Mouse (Mus musculus) lung, embryonic 16.5 days (tissue): Measurements from ENCODE around the gene Tysnd1. TPM values are rescaled to one million over a fixed set of nuclear protein-coding genes. Genes with fewer than 3 reads are reported as not detected.

ENCODE experiments used
- ATAC-seq: fragments of 200-750 bp; cut with Nextera tagmentation; 2 replicates; pipeline ENCODE4 v1.8.0; 2017; ENCODE audit warnings: low read depth, mild to moderate bottlenecking, moderate library complexity
- H3K27ac ChIP-seq: fragments of 300-500 bp; sonication (generic); 2 replicates; pipeline ENCODE4 v1.5.1; 2014; ENCODE audit warnings: mild to moderate bottlenecking, control low read depth, low read length
- H3K27me3 ChIP-seq: fragments of 300-500 bp; sonication (generic); 2 replicates; pipeline ENCODE4 v1.6.1; 2014; ENCODE audit warnings: low read depth, low read length, mixed read lengths; ENCODE audit not compliant: control insufficient read depth, insufficient read depth
- H3K36me3 ChIP-seq: fragments of 300-500 bp; sonication (generic); 2 replicates; pipeline ENCODE4 v1.6.1; 2014; ENCODE audit warnings: low read length; ENCODE audit not compliant: control insufficient read depth, insufficient read depth
- H3K4me1 ChIP-seq: fragments of 300-500 bp; sonication (generic); replicated peaks from 2 replicates; pipeline ENCODE4 v1.6.1; 2014; ENCODE audit warnings: low read length, mixed read lengths; ENCODE audit not compliant: control insufficient read depth, insufficient read depth
- H3K4me2 ChIP-seq: fragments of 300-500 bp; sonication (generic); 2 replicates; pipeline ENCODE4 v1.6.1; 2014; ENCODE audit warnings: low read depth, low read length, control low read depth
- H3K4me3 ChIP-seq: fragments of 300-500 bp; sonication (generic); 2 replicates; pipeline ENCODE4 v1.5.1; 2014; ENCODE audit warnings: mild to moderate bottlenecking, low read length, control low read depth
- H3K9ac ChIP-seq: fragments of 300-500 bp; sonication (generic); 2 replicates; pipeline ENCODE4 v1.6.1; 2014; ENCODE audit warnings: low read length, control low read depth
- H3K9me3 ChIP-seq: fragments of 300-500 bp; sonication (generic); 2 replicates; pipeline ENCODE4 v1.6.1; 2016; ENCODE audit warnings: low read length; ENCODE audit not compliant: control insufficient read depth
- WGBS: fragments of 180-500 bp; shearing (Covaris S2); extraction: QIAGEN DNeasy Blood & Tissue Kit; methylation state at CpG from one replicate; pipeline ENCODE4 v1.1.7; 2014; 5-methylcytosine and 5-hydroxymethylcytosine counted together
- polyA plus RNA-seq: library from polyadenylated mRNA; unstranded; fragments of >200 nt; fragmentation: Nextera tagmentation; extraction: Ambion mirVana; gene quantifications from 2 replicates; pipeline ENCODE4 v1.2.1, GENCODE M21; 2015

Gene Tysnd1
- polyA plus RNA-seq, 1 experiment from 2014 or later, result 19.2 TPM

DNA sequence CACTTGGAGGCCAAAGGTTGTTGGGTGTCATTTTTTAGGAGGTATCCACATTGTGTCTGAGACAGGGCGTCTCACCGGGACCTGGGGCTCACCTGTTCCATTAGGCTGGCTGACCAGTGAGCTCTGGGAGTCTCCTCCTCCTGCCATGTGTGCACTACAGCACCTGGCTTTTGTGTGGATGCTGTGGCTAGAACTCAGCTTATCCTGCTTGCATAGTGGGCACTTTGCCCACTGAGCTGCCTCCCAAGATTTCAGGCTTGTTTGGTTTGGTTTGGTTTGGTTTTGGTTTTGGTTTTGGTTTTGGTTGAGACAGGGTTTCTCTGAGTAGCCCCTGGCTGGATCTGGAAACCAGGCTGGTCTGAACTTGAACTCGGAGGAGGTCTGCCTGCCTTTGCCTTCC is 26.9 kb downstream of the Tysnd1 start:
- WGBS, result 78% methylated on average over 3 of the region's 3 CpGs
- Histone ChIP-seq H3K9me3 (no peaks in the 10 kb centered on the region), H3K4me1 (no peaks in the 10 kb centered on the region), H3K27me3 (no peaks in the 10 kb centered on the region), H3K9ac (no peak overlapping the region), H3K36me3 (no peaks in the 10 kb centered on the region), H3K27ac (no peak overlapping the region), H3K4me2 (no peak overlapping the region), H3K4me3 (no peak overlapping the region)
- no peak for ATAC-seq

DNA sequence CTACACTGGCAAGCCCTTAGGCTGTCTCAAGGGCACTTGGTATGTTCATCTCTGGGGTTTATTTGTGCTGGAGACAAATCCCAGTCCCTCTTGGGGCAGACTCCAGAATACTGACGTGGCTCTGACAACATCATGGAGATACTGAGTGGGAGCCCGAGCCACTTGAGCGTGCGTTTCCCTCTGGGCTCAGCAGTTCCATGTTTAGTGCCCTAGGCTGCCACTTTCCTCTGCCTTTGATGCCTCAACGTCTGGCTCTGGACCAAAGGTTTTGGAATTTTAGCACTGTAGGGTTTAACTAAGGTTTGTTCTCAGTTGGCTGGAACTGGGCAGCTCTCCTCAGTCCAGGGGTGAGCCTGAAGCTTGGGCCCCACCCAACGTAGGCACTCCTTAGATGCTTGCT is 28.0 kb downstream of the Tysnd1 start:
- H3K4me2 ChIP-seq, result no peak overlapping the region
- no peaks in the 10 kb centered on the region for H3K4me1 ChIP-seq
- H3K4me3 ChIP-seq, result no peak overlapping the region
- ATAC-seq, result peak; percentile 34; the same call in 1 of the 2 replicates
- H3K9ac ChIP-seq, result no peak overlapping the region
- no peaks in the 10 kb centered on the region for H3K36me3 ChIP-seq
- 49% methylated on average over 6 of the region's 6 CpGs for WGBS
- no peaks in the 10 kb centered on the region for H3K9me3 ChIP-seq
- no peaks in the 10 kb centered on the region for H3K27me3 ChIP-seq
- no peak overlapping the region for H3K27ac ChIP-seq

GRCm38 (mm10) chr10:61729181-61729580 is 33.9 kb downstream of the Tysnd1 start:
- no peaks in the 10 kb centered on the region for H3K9me3 ChIP-seq
- H3K9ac ChIP-seq, result no peak overlapping the region
- no peak overlapping the region for H3K27ac ChIP-seq
- no peaks in the 10 kb centered on the region for H3K36me3 ChIP-seq
- no peaks in the 10 kb centered on the region; the same call in 1 of the 2 replicates for H3K4me1 ChIP-seq
- no peak overlapping the region for H3K4me3 ChIP-seq
- 71% methylated on average over 11 of the region's 11 CpGs for WGBS
- ATAC-seq, result no peak
- H3K27me3 ChIP-seq, result no peaks in the 10 kb centered on the region
- no peak overlapping the region for H3K4me2 ChIP-seq

DNA sequence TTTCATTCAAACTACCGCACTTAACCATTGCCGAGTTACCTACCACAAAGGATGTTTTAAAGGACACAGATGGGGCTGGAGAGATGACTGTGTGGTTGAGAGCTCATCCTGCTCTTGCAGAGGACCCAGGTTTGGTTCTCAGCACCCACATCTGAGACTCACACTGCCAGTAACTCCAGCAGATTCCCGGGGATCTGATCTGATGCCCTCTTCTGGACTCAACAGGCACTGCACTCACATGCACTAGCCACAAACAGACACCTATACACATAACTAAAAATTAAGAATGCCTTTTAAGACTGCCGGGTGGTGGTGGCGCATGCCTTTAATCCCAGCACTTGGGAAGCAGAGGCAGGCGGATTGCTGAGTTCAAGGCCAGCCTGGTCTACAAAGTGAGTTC is 34.9 kb downstream of the Tysnd1 start:
- no peaks in the 10 kb centered on the region for H3K36me3 ChIP-seq
- H3K4me1 ChIP-seq, result no peaks in the 10 kb centered on the region; the same call in 1 of the 2 replicates
- H3K4me2 ChIP-seq, result no peak overlapping the region
- ATAC-seq, result no peak
- no peak overlapping the region for H3K9ac ChIP-seq
- H3K27me3 ChIP-seq, result no peaks in the 10 kb centered on the region
- no peaks in the 10 kb centered on the region for H3K9me3 ChIP-seq
- H3K4me3 ChIP-seq, result no peak overlapping the region
- 94% methylated on average over 6 of the region's 6 CpGs for WGBS
- H3K27ac ChIP-seq, result no peak overlapping the region

DNA sequence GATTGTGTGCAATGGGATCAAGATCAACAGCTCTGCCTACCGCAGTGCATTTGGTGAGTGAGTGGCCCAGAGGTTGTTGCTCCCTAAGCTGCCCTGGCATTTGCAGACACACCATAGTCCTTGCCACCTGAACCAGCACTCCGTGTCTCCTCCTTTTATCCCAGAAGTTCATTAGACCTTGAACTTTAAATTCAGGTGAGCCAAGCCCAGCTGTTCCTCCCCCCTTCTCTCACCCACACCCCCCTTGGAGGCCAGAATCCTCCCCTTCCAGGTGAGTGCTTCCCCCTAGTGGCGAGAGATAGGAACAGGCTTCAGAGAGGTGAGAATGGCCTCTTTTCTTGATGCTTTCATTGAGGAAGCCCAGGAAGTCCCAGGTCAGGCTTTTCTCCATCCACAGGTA is 39.1 kb downstream of the Tysnd1 start:
- no peak overlapping the region for H3K9ac ChIP-seq
- no peak overlapping the region for H3K27ac ChIP-seq
- peaks cover under 1% of the 10 kb centered on the region; the same call in 1 of the 2 replicates for H3K36me3 ChIP-seq
- H3K9me3 ChIP-seq, result no peaks in the 10 kb centered on the region
- no peak for ATAC-seq
- no peak overlapping the region for H3K4me2 ChIP-seq
- no peaks in the 10 kb centered on the region for H3K27me3 ChIP-seq
- WGBS, result 39% methylated on average over 3 of the region's 3 CpGs
- no peaks in the 10 kb centered on the region; the same call in 1 of the 2 replicates for H3K4me1 ChIP-seq
- H3K4me3 ChIP-seq, result no peak overlapping the region

GRCm38 (mm10) chr10:61736671-61737078 is 41.4 kb downstream of the Tysnd1 start:
- WGBS, result 57% methylated on average over 10 of the region's 10 CpGs
- Histone ChIP-seq H3K36me3 (peaks cover 9% of the 10 kb centered on the region), H3K4me2 (no peak overlapping the region), H3K4me3 (no peak overlapping the region), H3K9ac (no peak overlapping the region), H3K27ac (no peak overlapping the region), H3K27me3 (no peaks in the 10 kb centered on the region), H3K4me1 (no peaks in the 10 kb centered on the region; the same call in 1 of the 2 replicates), H3K9me3 (no peaks in the 10 kb centered on the region)
- ATAC-seq, result no peak

DNA sequence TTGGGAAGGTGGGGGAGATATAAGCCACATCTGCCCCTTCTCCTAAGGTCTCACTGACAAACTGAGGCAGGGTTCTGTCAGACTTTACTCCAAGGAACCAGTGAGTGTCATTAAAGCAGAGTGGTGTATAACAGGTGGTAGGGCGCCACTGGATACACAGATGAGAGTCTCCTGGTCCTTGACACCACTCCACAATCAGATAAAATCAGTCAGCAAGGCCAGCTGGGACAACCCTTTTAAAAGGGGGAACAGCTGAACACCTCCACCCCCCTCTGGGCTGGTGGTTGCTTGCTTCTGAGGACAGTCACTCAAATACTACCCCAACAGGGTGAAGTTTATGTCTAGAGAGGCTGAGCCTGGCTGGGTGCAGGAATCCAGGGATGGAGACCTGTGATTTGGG is 42.2 kb downstream of the Tysnd1 start:
- 58% methylated on average over 1 of the region's 1 CpGs for WGBS
- H3K9me3 ChIP-seq, result no peaks in the 10 kb centered on the region
- no peak overlapping the region for H3K4me3 ChIP-seq
- ATAC-seq, result no peak
- H3K4me2 ChIP-seq, result no peak overlapping the region
- no peak overlapping the region for H3K9ac ChIP-seq
- no peaks in the 10 kb centered on the region for H3K27me3 ChIP-seq
- no peak overlapping the region for H3K27ac ChIP-seq
- peaks cover 10% of the 10 kb centered on the region for H3K36me3 ChIP-seq
- no peaks in the 10 kb centered on the region for H3K4me1 ChIP-seq

DNA sequence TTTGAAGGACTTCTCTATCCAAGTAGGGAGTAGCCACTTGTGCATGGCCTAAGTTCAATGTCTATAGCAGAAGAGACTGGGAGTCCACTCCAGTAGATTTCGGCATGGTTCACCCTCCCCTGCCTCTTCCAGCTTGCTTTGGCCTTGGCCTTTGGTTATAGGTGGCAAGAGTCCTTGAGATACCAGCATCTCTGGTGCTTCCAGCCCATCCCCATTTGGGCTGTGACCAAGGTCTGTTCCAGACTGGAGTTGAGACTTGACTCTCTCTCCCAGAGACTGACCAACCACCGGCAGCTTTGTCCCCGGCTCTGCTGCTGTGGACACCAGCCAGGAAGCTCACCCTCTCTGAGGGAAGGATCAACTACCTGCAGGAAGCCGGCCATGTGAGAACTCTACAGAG is 42.8 kb downstream of the Tysnd1 start:
- Histone ChIP-seq H3K4me3 (no peak overlapping the region), H3K27ac (no peak overlapping the region), H3K4me1 (no peaks in the 10 kb centered on the region), H3K4me2 (no peak overlapping the region), H3K36me3 (peaks cover 11% of the 10 kb centered on the region), H3K9me3 (no peaks in the 10 kb centered on the region), H3K27me3 (no peaks in the 10 kb centered on the region), H3K9ac (no peak overlapping the region)
- ATAC-seq, result no peak
- 89% methylated on average over 4 of the region's 4 CpGs for WGBS

- WGBS, result 71% methylated on average over 1 of the region's 1 CpGs
- ATAC-seq, result no peak
Observed at GRCm38 (mm10) chr10:61741306-61741705, 46.0 kb downstream of the Tysnd1 start.

GRCm38 (mm10) chr10:61741873-61742272 is 46.6 kb downstream of the Tysnd1 start:
- H3K36me3 ChIP-seq, result peaks cover 28% of the 10 kb centered on the region

More at GRCm38 (mm10) chr10:61741306-61741705, 46.0 kb downstream of the Tysnd1 start:
- no peaks in the 10 kb centered on the region for H3K27me3 ChIP-seq
- no peak overlapping the region for H3K4me3 ChIP-seq
- no peak overlapping the region for H3K9ac ChIP-seq
- no peaks in the 10 kb centered on the region for H3K4me1 ChIP-seq
- H3K9me3 ChIP-seq, result no peaks in the 10 kb centered on the region; the same call in 1 of the 2 replicates
- H3K27ac ChIP-seq, result no peak overlapping the region
- no peak overlapping the region for H3K4me2 ChIP-seq
- H3K36me3 ChIP-seq, result peaks cover 24% of the 10 kb centered on the region

More at GRCm38 (mm10) chr10:61741873-61742272, 46.6 kb downstream of the Tysnd1 start:
- Histone ChIP-seq H3K4me2 (no peak overlapping the region), H3K9ac (no peak overlapping the region), H3K4me1 (no peaks in the 10 kb centered on the region), H3K4me3 (no peak overlapping the region), H3K9me3 (no peaks in the 10 kb centered on the region; the same call in 1 of the 2 replicates), H3K27me3 (no peaks in the 10 kb centered on the region), H3K27ac (no peak overlapping the region)
- 83% methylated on average over 4 of the region's 4 CpGs for WGBS
- no peak for ATAC-seq
